Mouse (Mus musculus): Measurements from ENCODE around the gene Sox5.
"Not testable (repeated sequence)": the region's sequence is repeated elsewhere in the genome, so short reads cannot be mapped to it uniquely, and the experiment has no call there.

The Sox5 gene

DNA sequence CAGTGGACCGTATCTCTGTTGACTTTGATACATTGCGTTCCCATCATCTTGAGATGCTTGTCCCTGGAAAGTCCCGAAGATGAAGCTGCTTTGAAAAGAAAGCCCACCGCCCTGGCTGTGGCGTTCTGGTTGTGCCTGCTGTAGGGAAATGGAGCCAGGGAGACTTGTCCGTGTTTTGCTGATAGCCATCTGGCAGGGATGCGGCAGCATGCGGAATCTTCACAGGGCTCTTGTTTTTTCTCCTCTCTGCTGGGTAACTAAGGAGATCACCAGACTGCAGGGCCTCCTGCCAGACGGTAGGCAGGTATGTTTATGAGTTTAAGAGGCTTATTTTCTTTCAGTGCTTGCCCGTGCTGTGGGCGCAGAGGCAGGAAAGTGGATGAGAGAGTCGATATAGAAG is 499.0 kb downstream of the Sox5 start:
- peak; percentile 8 for DNase-seq (ENCODE audit: low spot score)

DNA sequence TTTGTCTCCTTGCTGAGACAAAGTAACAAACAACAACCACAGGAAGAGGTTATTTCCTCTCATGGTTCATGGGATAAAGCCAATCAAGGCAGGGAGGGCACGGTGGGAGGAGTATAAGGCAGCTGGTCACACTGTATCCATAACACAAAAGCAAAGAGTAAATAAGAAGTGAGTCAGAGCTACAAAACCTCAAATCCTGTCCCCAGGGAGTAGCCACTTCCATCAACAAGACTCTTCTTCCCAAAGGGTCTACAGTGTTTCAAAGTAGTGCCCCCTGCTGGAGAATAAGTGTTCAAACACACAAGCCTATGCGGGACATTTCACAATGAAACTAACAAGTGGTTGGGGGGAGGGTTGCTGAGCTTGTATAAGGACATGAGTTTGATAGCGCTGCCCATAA is 500.1 kb downstream of the Sox5 start:
- DNase-seq (ENCODE audit: low spot score) = no peak

DNA sequence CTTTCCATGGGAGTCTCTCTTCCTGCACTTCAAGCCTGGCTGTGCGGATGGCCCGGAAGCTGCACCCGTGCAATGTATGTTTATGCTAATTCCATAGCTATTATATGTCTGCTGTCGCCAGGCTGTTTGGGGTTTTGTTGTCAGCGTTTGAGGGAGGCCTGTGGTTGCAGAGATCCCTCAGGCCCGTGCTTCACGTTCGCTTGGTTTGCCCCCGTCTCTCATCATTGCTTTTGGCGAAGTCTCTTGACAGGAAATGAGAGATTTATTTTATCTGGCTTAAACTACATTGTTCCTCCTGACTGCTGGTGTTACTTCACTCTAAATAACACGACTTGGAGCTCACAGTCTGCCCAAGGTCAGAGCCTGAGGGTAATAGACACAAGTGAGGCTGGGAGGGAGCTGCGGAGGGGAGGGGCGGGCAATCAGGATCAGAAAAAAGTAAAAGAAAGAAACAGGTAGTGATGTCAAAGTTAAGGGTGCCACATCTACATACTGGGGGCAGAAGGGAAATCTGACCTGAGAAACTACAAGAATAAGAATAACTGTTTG is 503.2 kb downstream of the Sox5 start:
- DNase-seq (ENCODE audit: low spot score) = no peak

- DNase-seq (ENCODE audit: low spot score) = not testable (repeated sequence)
Measured at GRCm38 (mm10) chr6:144273425-144273824, 508.4 kb downstream of the Sox5 start.

- no peak for DNase-seq (ENCODE audit: low spot score)
Measured at GRCm38 (mm10) chr6:144271326-144271725, 510.5 kb downstream of the Sox5 start.

DNA sequence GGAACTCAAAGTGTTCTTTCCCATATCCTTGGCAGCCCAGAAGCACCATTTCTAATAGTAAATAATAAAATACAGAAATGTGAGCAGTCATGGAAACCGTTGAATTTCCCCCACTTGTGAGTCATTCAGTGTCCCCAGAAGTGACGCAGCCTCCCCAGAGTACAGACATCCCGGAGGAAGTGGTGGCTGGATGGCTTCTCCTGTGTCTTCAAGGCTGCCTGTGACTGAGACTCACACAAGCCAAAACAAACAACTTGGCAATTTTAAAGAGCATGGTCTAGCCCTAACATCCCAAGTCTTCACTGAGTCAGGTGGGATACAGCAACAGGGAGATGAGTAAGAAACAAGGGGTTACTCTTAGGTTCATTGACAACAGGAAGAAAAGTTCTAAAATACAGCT is 511.5 kb downstream of the Sox5 start:
- DNase-seq (ENCODE audit: low spot score) = no peak

DNA sequence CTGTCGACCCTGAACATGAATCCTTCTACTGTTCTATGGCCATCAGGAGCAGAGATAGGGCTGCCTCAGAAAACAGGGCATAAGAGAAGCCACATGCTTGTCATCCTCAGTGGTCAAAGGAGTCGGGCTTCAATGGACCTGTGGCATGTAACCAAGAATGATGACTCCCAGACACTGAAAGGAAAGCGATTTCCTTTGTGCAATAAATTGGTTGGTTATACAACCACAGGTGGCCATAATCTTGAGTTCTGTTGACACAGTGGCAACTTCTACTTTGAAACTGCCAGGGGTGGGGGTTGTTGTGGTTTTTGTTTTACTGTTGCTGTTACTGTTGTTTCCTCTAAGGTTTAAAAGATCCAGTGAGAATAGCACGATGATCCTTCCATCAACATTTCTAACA is 512.1 kb downstream of the Sox5 start:
- DNase-seq (ENCODE audit: low spot score) = no peak

DNA sequence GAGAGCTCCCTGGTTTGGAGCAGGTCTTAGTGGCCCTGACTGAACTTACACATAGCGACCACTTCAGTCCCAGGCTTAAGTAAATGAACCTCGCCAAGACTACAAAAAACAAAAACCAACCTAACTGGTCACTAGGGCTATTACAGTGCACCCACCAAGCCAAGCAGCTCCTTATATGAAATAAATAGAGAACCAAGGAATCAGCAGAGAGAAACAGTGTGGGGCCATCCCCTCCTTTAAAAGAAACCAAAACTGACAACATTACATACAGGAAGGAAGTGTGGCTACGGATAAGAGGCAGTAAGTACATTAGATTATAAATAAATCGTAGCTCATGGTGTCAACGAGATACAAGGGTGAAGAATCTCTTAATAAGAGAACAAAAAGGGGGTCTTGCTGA is 516.0 kb downstream of the Sox5 start:
- no peak for DNase-seq (ENCODE audit: low spot score)

DNA sequence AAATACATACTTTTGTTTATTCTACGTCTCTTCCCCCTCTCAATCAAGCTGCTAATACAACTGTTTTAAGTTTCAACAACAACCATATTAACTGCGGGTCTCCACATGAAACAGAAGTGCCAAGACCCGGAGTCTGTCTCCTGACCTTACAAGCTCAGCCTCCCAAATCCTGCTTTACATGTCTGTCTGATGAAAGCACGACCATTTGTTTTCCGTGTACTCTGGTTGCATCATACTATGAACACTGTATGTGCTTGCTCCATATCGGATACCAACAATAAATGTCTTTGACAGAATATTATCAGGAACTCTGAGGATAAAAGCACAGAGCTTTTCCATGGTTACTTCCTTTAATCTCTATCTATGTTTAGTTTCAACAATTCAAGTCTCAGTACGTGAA is 516.8 kb downstream of the Sox5 start:
- no peak for DNase-seq (ENCODE audit: low spot score)

DNA sequence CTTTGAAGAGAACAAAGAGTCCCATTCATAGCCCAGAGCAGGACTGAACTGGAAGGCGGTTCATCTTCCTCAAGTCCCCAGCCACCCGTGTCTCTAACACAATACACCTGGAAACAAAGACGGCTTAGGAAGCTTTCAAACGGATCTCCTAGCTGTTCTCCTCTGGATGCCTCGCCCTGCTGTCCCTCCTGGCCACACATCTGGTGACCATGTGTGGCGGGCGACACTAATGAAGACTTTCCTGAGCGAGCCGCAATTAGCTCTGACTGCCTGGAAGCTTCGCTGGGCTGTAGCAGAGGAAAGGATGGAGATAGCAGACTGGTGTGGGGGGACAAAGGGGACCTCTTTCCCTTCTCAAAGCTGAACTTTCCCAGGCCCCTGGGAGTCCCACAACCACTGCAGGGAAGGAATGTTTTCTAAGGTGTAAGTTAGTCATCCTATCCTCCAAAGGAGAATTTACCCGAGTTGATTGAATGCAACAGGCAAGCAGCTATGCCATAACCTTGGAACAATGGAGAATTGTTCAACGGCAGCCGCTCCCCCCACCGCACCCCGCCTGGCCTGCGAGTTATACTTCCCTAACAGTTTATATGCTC is 517.4 kb downstream of the Sox5 start:
- no peak for DNase-seq (ENCODE audit: low spot score)

DNA sequence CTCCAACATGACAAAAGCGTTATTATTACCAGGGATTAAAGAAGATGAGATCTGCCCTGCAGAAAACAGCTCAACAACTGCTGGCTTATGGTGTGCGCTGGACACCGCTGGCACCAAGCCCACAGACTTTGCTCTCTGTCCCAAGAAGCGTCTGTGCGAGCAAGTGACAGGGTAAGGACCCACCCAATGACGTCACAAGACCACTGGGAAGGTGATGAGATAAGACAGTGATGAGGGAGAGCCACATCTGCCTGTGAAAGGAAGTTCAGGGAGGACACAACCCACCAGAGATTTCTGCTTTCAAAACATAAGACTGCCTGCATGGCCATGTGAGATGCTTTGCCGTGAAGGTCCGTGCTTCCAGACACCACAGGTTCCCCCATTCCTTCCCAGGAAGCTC is 525.3 kb downstream of the Sox5 start:
- no peak for DNase-seq (ENCODE audit: low spot score)

DNA sequence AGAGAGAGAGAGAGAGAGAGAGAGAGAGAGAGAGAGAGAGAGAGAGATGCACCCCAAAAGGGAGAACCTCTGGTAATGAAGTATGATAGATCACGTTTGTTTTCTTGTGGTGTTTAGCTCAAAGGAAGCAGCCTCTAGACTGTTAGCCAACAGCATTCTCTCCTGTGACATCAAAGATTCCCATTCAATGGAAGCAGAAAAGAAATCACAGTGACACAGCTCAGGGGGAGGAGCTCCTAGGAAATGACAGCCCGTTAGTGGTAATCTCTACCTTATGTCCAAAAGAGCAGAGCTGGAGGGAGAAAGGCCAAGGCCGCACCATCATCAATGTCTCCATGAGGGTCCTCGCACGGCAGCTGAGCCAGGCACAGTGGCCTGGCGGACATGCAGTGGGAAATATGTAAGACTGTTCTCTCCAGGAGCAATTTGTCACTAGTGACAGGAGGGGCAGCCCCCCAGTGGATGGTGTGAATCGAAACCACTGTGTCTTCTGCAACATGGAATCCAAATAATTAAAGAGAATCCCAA is 529.5 kb downstream of the Sox5 start:
- DNase-seq (ENCODE audit: low spot score) = no peak

- no peak for DNase-seq (ENCODE audit: low spot score)
Measured at GRCm38 (mm10) chr6:144251222-144252170, 530.3 kb downstream of the Sox5 start.

- no peak for DNase-seq (ENCODE audit: low spot score)
Measured at GRCm38 (mm10) chr6:144250625-144251181, 531.1 kb downstream of the Sox5 start.

GRCm38 (mm10) chr6:144236581-144236980 is 545.2 kb downstream of the Sox5 start:
- no peak for DNase-seq (ENCODE audit: low spot score)

DNA sequence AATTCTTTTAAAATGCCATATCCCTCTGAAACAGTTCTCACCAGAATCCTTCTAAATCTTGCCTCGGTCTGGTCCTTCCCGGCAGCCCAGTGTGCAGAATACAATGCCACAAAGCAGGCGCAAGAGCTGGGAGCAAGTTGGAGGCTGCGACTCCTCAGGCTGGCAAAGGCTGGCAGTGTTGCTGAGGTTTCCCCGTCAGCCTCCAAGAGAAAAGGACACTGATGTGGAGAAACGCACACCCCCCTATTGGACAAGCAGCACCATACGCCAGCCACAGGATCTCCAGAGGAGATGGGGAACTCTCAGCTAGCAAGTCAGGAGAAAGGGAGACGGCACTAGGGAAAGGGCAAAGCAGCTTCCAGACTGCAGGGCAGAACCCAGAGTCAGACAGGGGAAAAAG is 577.8 kb downstream of the Sox5 start:
- DNase-seq (ENCODE audit: low spot score) = no peak

- DNase-seq (ENCODE audit: low spot score) = no peak
Measured at GRCm38 (mm10) chr6:144203013-144203412, 578.8 kb downstream of the Sox5 start.

- no peak for DNase-seq (ENCODE audit: low spot score)
Measured at GRCm38 (mm10) chr6:144201402-144202040, 580.3 kb downstream of the Sox5 start.

DNA sequence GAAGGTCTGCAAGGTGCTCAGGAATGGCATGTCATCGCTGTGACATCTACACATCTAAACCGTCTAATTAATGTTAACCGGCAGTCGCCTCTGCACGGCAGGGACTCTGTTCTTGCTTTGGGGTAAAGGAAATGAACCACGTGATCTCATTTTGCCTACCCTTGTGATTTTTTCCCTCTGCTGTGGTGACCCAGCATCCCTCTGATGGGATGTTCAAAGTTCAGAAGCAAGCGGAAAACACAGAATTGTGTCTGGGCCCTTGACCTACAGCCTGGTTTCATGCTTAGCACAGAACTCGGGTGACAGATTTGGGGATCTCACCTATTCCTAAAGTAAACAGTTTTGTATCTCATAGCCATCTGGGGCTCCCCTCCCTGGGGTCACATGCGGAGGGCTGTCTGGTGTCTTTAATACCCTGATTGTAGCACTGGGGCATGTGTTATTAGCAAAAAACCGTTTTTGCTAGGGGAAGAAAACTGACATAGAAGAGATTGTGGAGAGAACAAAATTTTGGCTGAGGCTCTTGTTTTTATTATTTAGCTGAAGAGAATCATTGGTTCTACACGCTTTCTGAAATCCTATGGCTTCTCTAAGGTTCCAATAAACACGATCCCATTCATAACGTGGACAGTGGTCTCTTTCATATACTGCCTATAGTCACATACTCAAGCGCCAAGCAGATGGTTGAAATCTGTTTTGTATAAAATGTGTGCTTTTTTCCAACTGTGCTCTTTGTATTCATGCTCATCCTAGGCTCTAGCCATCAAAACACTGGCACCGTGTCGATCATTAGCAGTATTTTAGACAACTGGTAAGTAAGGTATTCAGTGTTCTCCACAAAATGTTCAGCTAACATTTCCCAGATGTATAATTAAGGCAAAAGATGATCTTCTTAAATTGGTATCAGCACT is 584.3 kb downstream of the Sox5 start:
- DNase-seq (ENCODE audit: low spot score) = no peak

DNA sequence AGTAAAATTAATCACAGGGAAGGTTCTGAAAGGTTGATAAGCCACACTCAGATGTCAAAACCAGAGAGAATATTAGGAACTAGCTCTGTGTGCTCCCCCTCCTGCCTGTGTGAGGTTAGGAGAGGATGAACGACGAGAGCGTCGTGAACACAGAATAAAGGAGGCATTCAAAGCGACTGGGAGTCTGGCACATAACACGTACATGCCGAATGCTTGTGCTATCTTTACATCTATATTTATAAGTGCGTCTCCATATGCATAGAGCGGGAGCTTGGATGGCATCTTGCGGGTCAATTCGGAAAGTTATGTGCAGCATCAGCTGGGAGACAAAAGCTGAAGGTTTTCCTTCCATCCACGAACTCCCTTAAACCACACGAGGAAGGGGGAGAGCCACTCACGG is 585.8 kb downstream of the Sox5 start:
- DNase-seq (ENCODE audit: low spot score) = no peak

DNA sequence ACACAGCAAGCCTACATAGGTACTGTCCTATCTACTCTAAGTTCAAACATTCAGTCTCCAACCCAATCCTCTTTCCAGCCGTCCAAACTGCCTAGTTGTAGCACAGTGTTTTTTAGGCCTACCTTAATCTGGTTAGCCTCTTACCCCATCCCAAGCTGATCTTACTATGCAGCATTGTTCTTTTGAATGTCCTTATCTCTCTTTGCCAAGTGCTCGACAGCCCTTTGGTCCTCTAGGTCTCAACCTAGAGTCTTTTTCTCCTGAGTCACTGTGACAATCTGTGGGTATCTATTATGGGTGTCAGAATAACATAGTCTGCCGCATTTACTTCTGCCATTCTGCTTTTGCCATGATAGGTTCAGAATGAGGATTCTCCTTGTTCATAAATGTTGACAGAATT is 598.7 kb downstream of the Sox5 start:
- no peak for DNase-seq (ENCODE audit: low spot score)

Measured in layer of hippocampus, adult 11-12 months (tissue).